Mouse (Mus musculus) 416B (cell line): ENCODE measurements around the gene Palb2.

Experiments used
- DNase-seq: peaks from one replicate; pipeline ENCODE4 v3.0.0; 2011; ENCODE audit warnings: low read depth

Palb2 gene

GRCm38 (mm10) chr7:122132497-122133337, at the start of gene Palb2, which contains the start of gene Dctn5:
Gene Palb2, minus strand, starts transcription at chr7:122132985.
Gene Dctn5, plus strand, starts transcription at chr7:122133041.
- peak; percentile 98 for DNase-seq

DNA sequence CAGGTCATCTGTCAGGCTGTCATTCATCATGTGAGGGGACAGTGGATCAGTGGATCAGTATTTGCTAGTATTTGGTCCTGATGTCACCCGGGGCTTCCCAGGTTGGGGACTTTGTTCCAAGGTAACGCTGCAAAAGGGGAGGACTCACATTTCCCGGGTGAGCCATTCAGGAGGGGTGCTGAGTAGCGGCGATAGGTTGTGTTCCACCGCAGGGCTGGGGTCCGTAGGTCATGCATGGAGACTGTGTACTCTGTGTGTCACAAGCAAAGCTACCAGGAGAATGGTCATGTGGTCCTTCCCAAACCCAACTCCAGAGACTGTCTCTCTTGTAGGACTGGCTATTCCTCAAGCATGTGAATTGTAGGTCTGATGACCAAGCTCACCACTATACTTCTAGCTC, 47.9 kb upstream of the Palb2 start:
- no peak for DNase-seq

- DNase-seq: no peak
Measured at GRCm38 (mm10) chr7:122171613-122172012, 38.8 kb upstream of the Palb2 start.

- no peak for DNase-seq
Measured at GRCm38 (mm10) chr7:122170705-122171104, 37.9 kb upstream of the Palb2 start.

- no peak for DNase-seq
Measured at GRCm38 (mm10) chr7:122167203-122167602, 34.4 kb upstream of the Palb2 start.

- no peak for DNase-seq
Measured at GRCm38 (mm10) chr7:122163766-122164165, 31.0 kb upstream of the Palb2 start.

GRCm38 (mm10) chr7:122160037-122160436, 27.3 kb upstream of the Palb2 start:
- peak; percentile 27 for DNase-seq

DNA sequence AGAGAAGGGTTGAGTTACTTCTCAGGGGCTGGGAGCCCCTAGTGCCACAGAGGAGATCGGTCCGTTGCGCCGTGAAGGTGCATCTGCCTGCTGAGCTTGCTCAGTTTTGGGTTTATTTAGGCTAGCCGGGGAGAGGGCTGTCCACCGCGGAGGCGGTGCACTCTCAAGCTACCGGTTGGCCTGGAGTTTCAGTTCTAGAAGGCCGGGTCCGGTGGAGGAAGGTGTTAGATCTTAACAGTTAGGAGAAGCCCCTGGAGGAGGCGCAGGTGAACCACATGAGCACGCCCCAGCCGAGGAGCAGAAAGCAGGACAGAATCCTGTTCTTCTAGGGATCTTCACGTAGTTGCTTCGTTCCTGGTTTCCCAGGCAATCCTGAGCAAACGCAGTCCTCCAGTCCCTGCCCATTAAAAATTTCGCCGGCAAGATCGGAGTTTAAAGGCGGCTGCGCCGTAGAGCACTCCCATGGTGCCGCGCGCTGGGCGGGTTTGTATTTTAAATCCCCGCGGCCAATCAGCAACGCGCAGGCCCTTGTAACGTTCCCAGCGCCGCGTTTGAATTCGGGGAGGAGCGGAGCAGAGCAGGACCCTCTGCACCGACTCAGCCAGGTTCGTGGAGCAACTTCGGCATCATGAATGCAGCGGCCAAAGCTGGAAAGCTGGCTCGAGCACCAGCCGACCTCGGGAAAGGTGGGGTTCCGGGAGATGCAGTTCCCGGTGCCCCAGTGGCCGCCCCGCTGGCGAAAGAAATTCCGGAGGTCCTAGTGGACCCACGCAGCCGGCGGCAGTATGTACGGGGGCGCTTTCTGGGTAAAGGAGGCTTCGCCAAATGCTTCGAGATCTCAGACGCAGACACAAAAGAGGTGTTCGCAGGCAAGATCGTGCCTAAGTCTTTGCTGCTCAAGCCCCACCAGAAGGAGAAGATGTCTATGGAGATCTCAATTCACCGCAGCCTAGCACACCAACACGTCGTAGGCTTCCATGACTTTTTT, 26.4 kb upstream of the Palb2 start, which contains the start of gene Plk1:
TSS of gene Plk1 (plus strand) at position 525 of the 988 bp plus-strand sequence.
- peak; percentile 90 for DNase-seq

GRCm38 (mm10) chr7:122158488-122158887, 25.7 kb upstream of the Palb2 start:
- no peak for DNase-seq

DNA sequence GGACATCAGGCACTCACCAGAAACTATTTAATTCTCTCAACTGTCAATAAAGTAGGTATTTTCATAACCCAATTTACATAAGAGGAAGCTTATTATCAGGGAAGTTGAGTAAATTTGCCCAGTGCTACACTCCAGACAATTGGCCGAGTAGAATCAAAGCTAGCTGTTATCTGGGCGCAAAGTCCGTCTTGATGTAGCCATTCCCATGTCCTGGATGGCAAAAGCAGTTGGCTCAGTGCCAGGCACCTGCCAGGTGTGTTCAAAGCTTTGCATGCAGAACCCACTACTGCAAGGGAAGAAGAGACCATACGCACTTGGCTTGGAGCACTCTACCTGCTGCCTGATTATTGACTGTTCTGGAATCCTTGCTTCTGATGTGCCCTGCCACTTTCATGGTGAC, 19.7 kb upstream of the Palb2 start:
- no peak for DNase-seq

- no peak for DNase-seq
Measured at GRCm38 (mm10) chr7:122140991-122141390, 8.2 kb upstream of the Palb2 start.

DNA sequence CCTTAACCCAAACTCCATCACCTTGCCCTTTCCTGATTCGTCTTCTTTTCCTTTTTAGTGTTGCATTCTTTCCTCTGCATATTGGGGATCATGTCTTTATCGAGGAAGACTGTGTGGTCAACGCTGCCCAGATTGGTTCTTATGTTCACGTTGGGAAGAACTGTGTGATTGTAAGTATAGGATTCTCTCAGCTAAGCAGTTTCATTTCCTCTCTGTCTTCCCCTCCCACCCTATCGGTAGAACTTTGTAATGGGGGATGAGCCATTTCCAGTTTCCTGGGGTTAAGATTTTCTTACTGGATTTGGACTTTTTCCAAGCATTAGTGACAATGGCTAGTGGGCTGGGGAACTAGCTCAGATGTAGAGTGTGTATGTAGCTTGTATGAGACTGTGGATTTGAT, 5.4 kb upstream of the Palb2 start:
- DNase-seq: no peak

GRCm38 (mm10) chr7:122137071-122137470, 4.3 kb upstream of the Palb2 start:
- peak; percentile 12 for DNase-seq

DNA sequence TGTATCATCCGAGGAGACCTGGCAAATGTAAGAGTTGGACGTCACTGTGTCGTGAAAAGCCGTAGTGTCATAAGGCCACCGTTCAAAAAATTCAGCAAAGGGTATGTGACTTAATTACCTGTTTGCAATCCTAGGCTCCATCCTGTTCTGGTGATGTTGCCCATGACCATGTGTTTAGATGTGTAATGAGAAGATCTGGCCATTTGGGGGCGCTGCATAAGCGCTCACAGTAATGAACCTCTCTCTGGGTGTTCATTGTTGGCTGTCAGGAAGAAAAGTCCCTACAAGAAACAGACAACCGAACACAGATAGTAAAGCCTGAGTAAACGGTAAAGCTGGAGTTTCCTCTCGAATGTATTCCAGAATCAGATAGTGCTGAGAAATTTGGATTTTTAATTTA, 2.3 kb upstream of the Palb2 start:
- peak; percentile 59 for DNase-seq

DNA sequence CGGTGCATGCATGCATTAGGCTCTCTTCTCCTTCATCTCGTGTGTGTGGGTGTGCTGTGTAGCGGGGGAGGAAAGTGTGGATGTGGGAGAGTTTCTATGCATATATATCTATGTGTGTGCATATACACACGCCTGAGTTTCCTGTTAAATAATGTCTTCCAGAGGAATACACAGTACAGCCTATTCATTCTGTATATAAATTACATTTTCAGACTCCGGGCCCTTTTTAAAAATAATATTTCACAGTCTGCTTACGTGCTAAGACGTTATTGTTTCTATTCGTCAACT, 497 bp upstream of the Palb2 start:
- DNase-seq: no peak

DNA sequence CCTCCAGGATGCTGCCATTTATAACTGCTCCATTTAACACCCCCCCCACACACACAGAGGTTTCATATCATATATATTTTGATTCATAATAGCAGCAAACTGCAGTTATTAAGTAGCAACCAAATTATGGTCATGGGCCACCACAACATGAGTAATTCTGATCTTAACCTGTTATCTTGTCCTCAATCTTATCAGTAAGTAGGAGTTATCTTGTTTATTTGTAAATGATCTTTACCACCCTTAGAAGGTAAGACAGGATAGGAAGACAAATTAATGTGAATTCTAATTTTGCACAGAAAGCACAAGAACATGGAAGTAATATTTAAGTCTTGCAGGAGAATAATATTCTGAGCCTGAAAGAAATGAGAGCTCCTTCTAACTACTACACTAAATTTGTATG, 951 bp downstream of the Palb2 start:
- DNase-seq: peak; percentile 11

DNA sequence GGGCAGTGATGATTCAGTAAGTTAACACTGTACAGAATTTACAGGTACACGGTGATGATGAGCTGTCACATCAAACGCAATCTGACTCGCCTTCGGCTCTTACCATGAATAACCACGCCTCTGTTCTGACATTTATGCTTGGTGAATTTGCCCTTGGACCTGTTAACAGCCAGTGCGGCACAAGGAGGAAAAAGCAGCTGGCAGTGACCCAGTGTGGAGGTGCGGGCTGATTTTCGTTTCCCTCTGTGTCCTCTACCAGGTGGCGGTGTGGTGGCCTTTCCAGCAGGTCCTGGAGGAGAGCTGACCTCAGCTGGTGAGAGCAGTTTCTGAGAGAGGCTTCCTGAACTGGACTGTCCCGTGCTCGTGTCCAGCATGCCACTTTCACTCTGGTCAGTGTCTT, 5.8 kb downstream of the Palb2 start:
- DNase-seq: no peak

DNA sequence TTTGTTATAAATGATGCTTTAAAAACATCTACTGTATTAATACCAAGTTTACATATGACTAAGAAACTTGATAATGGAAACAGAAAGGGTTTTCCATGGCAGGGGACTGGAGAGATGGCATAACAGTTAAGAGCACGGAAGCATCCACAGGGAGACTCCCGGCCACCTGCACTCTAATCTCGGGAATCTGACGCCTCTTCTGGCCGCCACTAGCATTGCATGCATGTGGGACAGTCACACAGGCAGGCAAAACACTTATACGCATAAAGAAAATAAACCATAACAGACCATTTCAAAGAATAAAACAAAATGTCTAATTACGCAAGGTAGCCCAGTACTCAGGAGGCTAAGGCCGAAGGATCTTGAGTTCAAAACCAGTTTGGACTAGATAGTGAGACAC, 7.1 kb downstream of the Palb2 start:
- no peak for DNase-seq

- no peak for DNase-seq
Measured at GRCm38 (mm10) chr7:122123518-122123917, 9.3 kb downstream of the Palb2 start.

GRCm38 (mm10) chr7:122108206-122108605, 24.6 kb downstream of the Palb2 start:
- no peak for DNase-seq

DNA sequence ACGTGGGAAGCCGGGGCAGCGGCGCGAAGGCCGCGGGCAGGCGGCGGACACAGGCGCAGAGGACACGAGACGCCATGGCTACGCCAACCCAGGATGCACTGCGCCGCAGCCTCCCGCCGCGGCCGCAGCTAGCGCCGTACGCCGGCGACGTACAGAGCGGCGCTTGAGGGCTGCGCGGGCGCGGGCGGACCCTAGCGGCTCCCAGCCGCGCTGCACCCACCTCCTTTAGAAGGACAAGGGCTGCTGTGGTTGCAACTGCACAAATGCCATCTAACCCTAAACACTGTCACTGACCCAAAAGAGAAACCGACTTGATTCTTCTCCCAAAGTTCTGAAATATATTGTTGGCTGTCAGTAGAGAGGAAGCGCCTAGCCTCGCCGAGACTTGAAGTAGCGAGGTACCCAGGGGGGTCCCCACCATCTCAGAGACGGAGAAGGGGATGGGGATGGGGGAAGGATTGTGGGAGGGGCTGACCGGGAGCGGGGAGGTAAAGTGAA, 31.0 kb downstream of the Palb2 start, which contains the start of gene Ndufab1:
TSS of gene Ndufab1 (minus strand) at position 140 of the 498 bp plus-strand sequence.
- peak; percentile 89 for DNase-seq

DNA sequence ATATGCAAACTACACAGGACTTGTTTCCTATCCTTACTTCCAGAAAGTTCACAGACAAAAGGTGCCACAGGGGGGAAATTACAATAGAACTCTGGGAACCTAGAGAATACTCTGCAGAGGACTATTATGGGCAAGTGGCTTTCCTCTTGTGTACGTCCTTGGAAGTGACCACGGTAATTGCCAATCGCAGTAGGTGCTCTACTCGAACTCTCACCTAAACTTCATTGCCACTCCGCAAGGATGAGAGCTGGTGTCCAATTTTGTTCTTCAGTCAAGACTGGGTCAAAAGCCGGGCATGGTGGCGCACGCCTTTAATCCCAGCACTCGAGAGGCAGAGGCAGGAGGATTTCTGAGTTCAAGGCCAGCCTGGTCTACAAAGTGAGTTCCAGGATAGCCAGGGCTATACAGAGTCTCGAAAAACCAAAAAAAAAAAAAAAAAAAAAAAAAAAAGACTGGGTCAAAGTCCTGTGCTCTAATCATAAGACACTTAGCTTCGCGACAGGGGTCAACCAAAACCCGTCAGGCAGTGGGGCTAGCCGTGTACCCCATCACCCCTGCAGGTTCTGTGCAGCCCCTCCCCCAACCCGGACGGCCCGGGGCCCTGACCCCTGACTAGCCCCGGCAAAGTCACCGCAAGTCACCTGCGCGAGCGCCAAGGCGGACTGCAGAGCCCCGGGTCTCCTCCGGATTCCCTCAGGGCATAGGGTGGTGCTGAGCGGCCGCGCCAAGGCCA, 31.6 kb downstream of the Palb2 start:
- peak; percentile 49 for DNase-seq
